Mouse (Mus musculus) cerebellum, adult 11 months (tissue): ENCODE measurements around the gene Tulp4.
A peak's percentile ranks its signal among the peaks of the same experiment; 100 is the strongest.

Source experiments
- DNase-seq: peaks from one replicate; pipeline ENCODE4 v3.0.0; 2022

Gene Tulp4

GRCm38 (mm10) chr17:6106361-6107014 lies at the start of gene Tulp4:
Gene Tulp4 (plus strand): TSS chr17:6106437.
- DNase-seq = peak; percentile 80

DNA sequence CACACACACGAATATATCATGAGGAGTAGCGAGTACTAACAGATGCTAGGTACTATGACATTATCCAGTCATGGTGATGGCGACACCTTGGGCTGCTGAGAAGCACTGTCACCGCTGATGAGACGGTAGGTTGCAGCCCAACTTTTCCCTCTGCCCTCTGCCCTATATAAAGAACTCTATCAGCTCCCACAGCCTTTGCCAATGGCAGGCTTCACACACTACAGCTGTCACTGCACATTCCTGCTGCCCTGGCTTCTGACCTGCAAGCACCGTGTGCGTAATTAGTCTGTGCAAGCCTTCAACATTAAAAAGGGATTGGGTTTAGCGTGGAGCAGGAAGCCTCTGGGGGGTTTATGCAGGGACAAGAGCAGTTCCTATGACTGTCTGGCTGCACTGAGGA lies 43.4 kb upstream of the Tulp4 start:
- DNase-seq = no peak

GRCm38 (mm10) chr17:6063532-6063931 lies 42.7 kb upstream of the Tulp4 start:
- no peak for DNase-seq

DNA sequence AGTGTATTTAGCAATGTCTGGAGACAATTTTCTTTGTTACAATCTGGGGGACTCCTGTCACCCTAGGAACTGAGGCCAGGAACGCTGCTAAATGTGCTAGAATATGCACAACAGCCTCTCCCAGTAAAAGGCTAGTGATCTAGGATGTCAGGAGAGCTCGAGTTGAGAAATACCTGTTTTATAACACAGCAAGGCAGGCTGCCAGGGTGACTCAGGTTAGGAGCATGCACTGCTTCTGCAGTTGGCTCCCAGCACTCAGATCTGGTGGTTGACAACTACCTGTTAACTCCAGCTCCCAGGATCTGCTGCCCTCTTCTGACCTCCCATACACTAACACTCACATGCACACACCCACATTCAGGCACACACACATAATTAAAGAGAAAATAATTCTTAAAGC lies 40.2 kb upstream of the Tulp4 start:
- no peak for DNase-seq

DNA sequence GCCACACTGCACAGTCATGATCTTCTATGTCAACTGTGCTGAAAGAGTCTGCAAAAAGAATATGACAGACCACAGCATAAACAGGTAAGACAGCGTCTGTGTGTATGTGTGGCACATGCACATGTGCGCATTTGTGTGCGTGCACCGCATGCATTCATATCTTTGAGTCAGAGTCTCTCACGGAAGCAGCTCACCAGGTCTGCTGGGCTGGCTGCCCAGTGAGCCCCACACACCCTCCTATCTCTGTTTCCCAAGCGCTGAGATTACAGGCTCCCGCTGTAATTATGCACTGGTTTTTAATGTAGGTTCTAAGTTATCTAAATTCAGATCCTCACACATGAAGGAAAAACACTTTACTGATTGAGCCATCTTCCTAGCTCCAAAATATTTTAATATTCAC lies 38.6 kb upstream of the Tulp4 start:
- no peak for DNase-seq

DNA sequence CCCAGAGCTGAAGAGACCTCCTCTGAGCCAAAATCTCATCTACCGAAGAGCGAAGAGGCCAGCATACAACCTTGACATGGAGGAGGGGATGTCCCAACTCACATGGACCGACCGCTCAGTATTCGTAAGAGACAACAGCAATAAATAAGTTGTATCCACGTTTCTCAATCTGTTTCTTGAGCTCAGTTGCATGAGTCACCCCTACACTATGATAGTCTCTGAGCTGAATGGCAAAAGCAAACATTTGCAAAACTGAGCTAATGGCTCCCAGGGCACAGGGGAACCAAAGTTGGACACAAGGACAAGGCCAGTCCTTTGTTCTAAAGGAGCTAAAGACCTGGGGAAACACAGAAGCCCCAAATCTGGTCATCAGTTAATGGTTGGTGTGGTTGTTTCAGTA lies 36.4 kb upstream of the Tulp4 start:
- no peak for DNase-seq

DNA sequence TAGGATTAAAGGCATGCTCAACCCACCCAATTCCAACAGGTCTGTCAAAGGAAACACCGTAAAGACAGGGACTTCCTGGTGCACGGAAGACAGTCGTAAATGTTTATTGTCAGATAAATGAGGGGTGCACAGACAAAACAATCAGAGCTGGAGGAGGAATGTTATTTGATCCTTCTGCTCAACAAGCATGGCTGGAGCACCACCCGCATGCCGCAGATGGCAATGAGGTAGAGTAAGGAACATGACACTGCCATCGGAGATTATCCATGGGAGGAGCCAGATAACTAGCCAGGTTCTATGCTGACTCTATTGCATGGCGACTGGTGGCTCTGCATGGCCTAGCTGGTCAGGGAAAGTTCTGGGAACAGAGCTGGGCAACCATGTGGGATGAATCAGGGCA lies 32.8 kb upstream of the Tulp4 start:
- no peak for DNase-seq

DNA sequence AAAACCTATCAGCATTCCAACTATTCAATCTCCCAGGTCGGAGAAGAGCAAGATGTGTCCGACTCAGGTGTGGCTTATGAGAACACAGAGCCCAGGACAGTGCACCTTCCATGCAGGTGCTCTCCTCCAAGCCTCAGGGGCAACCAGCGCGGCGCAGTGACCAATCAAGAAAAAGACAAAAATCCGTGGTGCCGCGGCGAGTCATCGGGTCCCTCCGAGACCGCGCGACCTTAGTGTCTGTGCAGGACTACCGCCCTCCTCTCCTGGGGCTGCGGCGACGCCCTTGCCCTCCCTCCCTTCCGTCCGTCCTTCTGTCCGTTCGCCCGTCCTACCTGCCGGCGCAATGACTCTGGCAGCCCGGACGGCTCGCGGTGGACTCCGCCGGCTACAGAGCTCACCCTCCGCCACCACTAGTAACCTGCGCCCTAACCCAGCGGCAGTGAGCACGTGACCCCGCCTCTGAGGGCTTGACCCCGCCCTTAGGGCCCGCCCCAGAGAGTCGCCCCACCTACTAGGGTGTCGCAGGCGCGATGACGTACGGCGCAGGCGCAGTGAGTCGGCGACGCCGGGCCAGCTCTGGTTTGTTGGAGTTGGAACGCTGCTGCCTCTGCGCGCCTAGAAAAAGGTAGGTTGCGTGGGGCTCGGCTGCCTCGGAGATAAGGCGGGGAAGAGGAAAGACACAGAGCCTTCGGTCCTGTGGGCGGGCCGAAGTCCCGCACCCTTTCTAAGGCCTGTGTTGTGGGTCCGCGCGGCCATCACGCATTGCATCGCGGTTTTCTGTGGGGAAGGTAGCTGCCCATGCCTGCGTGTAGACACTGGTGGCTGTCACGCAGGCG lies 26.7 kb upstream of the Tulp4 start, which contains the start of the genes Serac1 and Gtf2h5:
Gene Serac1, minus strand, starts transcription at position 455 of the 836 bp plus-strand sequence.
Gene Gtf2h5, plus strand, starts transcription at position 500 of the 836 bp plus-strand sequence.
- DNase-seq = peak; percentile 99

DNA sequence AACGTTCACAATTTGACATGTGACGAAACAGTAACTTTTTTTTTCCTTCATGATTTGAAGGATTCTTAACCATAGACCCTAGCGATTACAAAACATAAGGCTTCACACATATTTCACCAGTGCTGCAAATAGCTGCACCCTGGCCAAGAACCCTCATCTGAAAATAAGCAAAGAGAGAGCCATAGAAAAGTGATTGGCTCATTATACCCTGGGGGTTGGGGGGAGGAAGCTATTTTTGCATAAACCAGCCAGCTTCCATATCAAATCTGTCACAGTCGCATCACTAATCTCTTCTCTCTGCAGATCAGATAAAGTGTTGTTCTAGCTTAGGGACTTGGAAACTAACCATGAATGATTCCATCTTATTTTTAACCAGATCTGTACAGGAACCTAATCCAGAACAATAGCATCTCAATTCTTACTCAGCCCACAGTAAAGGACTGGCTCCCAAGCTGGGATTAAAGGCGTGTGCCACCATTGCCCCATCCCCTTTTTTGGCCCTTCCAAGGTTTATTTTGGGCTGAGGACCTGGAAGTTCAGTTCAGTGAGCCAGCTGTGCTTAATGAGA lies 22.8 kb upstream of the Tulp4 start:
- DNase-seq = no peak

DNA sequence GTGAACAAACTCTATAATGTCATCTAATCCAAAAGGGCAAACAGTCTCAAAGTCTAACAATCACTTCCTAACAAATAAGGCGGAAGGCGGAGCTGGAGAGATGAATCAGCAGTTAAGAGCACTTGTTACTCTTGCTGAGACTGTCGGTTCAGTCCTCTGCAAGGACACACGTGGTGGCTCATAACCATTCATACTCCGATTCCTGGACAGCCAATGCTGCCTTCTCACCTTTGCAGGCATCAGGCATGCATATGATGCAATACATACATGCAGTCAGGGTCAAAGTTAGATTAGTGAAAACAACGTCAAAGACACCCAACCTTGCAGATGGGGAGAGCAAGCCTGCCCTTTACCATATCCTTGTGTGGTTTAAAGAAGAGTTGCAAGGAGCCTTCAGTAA lies 14.6 kb upstream of the Tulp4 start:
- no peak for DNase-seq

GRCm38 (mm10) chr17:6095579-6095978 lies 10.7 kb upstream of the Tulp4 start:
- DNase-seq = no peak

GRCm38 (mm10) chr17:6097884-6098283 lies 8.4 kb upstream of the Tulp4 start:
- DNase-seq = peak; percentile 46

- no peak for DNase-seq
Measured at GRCm38 (mm10) chr17:6102287-6102686, 4.0 kb upstream of the Tulp4 start.

- DNase-seq = no peak
Measured at GRCm38 (mm10) chr17:6103566-6103965, 2.7 kb upstream of the Tulp4 start.

DNA sequence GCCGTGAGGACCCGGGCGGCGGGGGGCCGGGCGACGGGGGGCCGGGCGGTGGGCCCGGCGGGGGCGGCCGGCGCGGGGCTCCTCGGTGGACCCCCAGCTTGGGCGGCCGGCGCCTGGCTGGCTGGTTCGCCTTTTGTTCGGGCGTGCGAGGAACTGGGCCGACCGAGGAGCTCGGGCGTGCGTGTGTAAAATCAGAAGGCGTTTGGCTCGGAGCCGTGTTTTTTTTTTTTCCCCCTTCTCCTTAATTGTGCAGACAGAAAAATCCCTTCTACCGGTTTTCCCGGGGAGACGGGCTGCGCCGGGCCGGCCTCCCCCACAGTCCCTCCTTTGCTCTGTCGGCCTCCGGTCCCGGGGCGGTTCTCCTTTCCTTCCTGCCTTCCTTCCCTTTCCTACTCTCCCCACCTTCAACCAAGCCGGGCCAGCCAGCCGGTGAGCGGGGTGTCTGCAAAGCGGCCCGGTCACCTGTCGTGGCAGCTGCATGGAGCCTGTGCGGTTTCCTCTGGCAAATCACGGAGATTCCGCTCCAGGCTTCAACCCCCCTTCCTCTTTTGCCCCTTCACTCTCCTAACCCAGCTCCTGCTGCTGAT lies 871 bp downstream of the Tulp4 start:
- DNase-seq = peak; percentile 61

DNA sequence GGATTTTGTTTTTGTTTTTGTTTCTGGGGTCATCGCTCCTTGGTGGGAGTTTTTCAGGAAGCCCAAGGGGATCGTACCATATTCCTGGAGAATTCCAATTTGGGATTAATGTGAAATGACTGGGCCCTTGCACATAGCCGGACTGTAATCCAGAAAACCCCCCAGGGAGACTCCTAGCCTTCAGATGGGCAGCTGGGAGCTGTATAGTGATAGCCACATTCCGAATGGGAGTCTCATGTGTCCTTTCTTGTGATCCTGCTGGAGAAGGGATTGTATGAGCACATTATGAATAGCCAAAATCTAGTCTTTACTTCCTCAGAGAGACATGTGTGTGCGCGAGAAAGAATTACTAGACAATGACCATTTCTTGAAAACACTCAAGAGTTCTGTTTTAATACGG lies 1.9 kb downstream of the Tulp4 start:
- no peak for DNase-seq

GRCm38 (mm10) chr17:6110956-6111355 lies 4.7 kb downstream of the Tulp4 start:
- DNase-seq = no peak

GRCm38 (mm10) chr17:6113653-6114052 lies 7.4 kb downstream of the Tulp4 start:
- no peak for DNase-seq

GRCm38 (mm10) chr17:6115085-6115484 lies 8.8 kb downstream of the Tulp4 start:
- DNase-seq = no peak

- DNase-seq = no peak
Measured at GRCm38 (mm10) chr17:6117148-6117725, 11.0 kb downstream of the Tulp4 start.

DNA sequence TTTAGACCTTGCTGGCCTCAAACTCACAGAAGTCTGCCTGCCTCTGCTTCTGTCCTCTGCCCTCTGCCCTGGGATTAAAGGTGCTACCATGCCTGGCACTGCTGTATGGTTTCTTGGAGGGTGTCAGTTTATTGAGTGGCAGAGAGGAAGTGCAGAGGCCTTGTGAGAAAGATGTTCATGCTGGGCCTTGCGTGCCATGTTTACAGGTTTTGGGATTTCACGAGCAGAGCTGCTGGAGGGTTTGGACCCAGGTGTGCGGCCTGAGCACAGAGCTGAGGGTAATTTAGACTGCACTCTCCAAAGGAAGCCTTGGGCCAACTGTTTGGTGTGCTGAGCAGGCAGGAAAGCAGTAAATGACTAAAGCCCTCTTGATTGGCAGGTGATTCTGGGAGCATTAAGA lies 11.7 kb downstream of the Tulp4 start:
- DNase-seq = no peak

GRCm38 (mm10) chr17:6118861-6119260 lies 12.6 kb downstream of the Tulp4 start:
- DNase-seq = peak; percentile 78

GRCm38 (mm10) chr17:6123776-6124175 lies 17.5 kb downstream of the Tulp4 start:
- no peak for DNase-seq
